Mouse (Mus musculus) liver, postnatal 0 days (tissue): ENCODE results near the gene H13. TPM values are rescaled to one million over a fixed set of nuclear protein-coding genes. Genes with fewer than 3 reads are reported as not detected.
A peak's percentile ranks its signal among the peaks of the same experiment; 100 is the strongest.

ENCODE experiments used
- ATAC-seq: fragments of 200-750 bp; cut with Nextera tagmentation; 2 replicates; pipeline ENCODE4 v1.8.0; 2017; ENCODE audit warnings: mild to moderate bottlenecking, moderate library complexity
- DNase-seq: peaks from one replicate; pipeline ENCODE4 v3.0.0-alpha.2; 2016
- H3K27ac ChIP-seq: fragments of 300-500 bp; sonication (generic); 2 replicates; pipeline ENCODE4 v1.5.1; 2014; ENCODE audit warnings: antibody characterized with exemption, moderate library complexity, mild to moderate bottlenecking, low read depth
- H3K27me3 ChIP-seq: fragments of 300-500 bp; sonication (generic); 2 replicates; pipeline ENCODE4 v1.6.1; 2014; ENCODE audit warnings: low read length, control low read depth, mixed read lengths; ENCODE audit not compliant: insufficient read depth
- H3K36me3 ChIP-seq: fragments of 300-500 bp; sonication (generic); replicated peaks from 2 replicates; pipeline ENCODE4 v1.6.1; 2014; ENCODE audit warnings: mild to moderate bottlenecking, control low read depth, low read length, moderate library complexity, mixed read lengths; ENCODE audit not compliant: insufficient read depth
- H3K4me1 ChIP-seq: fragments of 300-500 bp; sonication (generic); 2 replicates; pipeline ENCODE4 v1.6.1; 2014; ENCODE audit warnings: antibody characterized with exemption, mild to moderate bottlenecking, control low read depth; ENCODE audit not compliant: insufficient read depth
- H3K4me2 ChIP-seq: fragments of 300-500 bp; sonication (generic); 2 replicates; pipeline ENCODE4 v1.6.1; 2014; ENCODE audit warnings: low read depth, mild to moderate bottlenecking, low read length, moderate library complexity, mixed read lengths
- H3K4me3 ChIP-seq: fragments of 300-500 bp; sonication (generic); 2 replicates; pipeline ENCODE4 v1.5.1; 2014; ENCODE audit warnings: low read depth, low read length
- H3K9ac ChIP-seq: fragments of 300-500 bp; sonication (generic); replicated peaks from 2 replicates; pipeline ENCODE4 v1.6.1; 2014; ENCODE audit warnings: mild to moderate bottlenecking, moderate library complexity
- H3K9me3 ChIP-seq: fragments of 300-500 bp; sonication (generic); 2 replicates; pipeline ENCODE4 v1.6.1; 2016; ENCODE audit warnings: mild to moderate bottlenecking, control low read depth, low read length, mixed read lengths
- CTCF ChIP-seq: sonication (generic); IDR thresholded peaks from 2 replicates; pipeline ENCODE4 v1.5.1; 2016; ENCODE audit warnings: antibody characterized with exemption, low read depth
- EP300 ChIP-seq: IDR thresholded peaks from 2 replicates; pipeline ENCODE4 v1.6.1; 2016; ENCODE audit warnings: antibody characterized with exemption, low read depth, mild to moderate bottlenecking
- WGBS: fragments of 180-500 bp; shearing (Covaris S2); extraction: QIAGEN DNeasy Blood & Tissue Kit; methylation state at CpG from one replicate; pipeline ENCODE4 v1.1.7; 2014; ENCODE audit not compliant: insufficient replicate concordance; 5-methylcytosine and 5-hydroxymethylcytosine counted together
- polyA plus RNA-seq: library from polyadenylated mRNA; unstranded; fragments of >200 nt; fragmentation: Nextera tagmentation; extraction: Ambion mirVana; gene quantifications from 2 replicates; pipeline ENCODE4 v1.2.1, GENCODE M21; 2015

The H13 gene
- polyA plus RNA-seq, 1 experiment from 2014 or later, result 63.8 TPM

DNA sequence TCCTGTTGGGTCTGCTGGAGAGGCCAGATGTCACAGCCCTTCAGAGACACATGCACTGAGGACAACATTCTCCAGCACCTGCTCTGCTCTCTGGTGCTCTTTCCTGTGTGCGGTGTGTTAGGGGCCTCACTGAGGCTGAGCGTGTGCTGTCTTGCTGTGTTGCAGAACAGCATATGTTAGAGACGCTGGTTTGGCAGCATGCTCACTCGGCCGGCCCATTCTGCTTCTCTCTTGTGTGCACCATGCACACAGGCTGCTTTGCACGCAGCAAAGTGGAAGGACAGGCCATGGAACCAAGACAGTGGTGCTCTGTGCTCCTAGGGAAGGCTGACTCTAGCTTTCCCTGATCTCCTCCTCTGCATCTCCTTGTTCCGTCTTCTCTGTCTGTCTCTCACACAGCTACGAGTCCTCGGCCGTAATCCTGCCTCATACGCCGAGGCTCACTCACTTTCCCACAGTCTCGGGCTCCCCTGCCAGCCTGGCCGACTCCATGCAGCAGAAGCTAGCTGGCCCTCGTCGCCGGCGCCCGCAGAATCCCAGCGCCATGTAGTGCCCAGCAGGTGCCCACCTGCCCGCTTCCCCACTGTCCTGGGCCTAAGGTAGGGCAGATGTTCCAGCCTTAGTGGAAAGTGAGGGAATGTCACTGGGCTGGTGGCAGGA lies 34.5 kb downstream of the H13 start:
- 92% methylated on average over 21 of the region's 21 CpGs for WGBS
- peaks cover 5% of the 10 kb centered on the region for H3K4me1 ChIP-seq
- no peaks in the 10 kb centered on the region for H3K27me3 ChIP-seq
- H3K9me3 ChIP-seq, result no peaks in the 10 kb centered on the region
- DNase-seq (no peak), ATAC-seq (no peak)
- H3K27ac ChIP-seq, result no peak overlapping the region
- H3K4me3 ChIP-seq, result no peak overlapping the region
- no peak overlapping the region for H3K4me2 ChIP-seq
- H3K9ac ChIP-seq, result no peak overlapping the region
- H3K36me3 ChIP-seq, result peaks cover 82% of the 10 kb centered on the region
- TF ChIP-seq CTCF, result no peak
- TF ChIP-seq EP300, result no peak

DNA sequence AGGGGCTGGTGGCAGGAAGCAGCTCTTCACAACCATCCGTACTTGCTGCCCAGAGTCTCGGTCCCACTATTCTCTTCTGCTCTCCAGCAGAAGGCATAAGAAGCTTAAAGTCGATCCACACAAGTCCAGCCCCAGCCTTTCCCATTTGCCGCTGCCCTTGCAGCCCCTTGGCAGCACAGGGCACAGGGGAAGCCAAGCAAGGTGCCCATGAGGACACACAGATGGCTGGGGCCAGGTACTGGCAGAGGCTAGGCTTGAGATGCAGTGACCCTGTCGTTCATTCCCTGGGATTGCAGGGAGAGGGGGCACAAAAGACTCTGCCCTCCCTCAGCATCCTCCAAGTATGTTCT lies 35.0 kb downstream of the H13 start:
- Histone ChIP-seq H3K9me3 (no peaks in the 10 kb centered on the region), H3K4me3 (no peak overlapping the region), H3K27ac (no peak overlapping the region), H3K9ac (no peak overlapping the region), H3K36me3 (peaks cover 77% of the 10 kb centered on the region), H3K4me2 (no peak overlapping the region), H3K4me1 (peaks cover 6% of the 10 kb centered on the region), H3K27me3 (no peaks in the 10 kb centered on the region)
- 87% methylated on average over 5 of the region's 5 CpGs for WGBS
- DNase-seq (no peak), ATAC-seq (no peak)
- TF ChIP-seq CTCF, result no peak
- no peak for TF ChIP-seq EP300

GRCm38 (mm10) chr2:152704811-152705370 lies 35.6 kb downstream of the H13 start:
- no peak overlapping the region for H3K9ac ChIP-seq
- H3K36me3 ChIP-seq, result peaks cover 71% of the 10 kb centered on the region
- 89% methylated on average over 14 of the region's 14 CpGs for WGBS
- peaks cover 11% of the 10 kb centered on the region for H3K4me1 ChIP-seq
- no peak overlapping the region for H3K27ac ChIP-seq
- no peaks in the 10 kb centered on the region for H3K27me3 ChIP-seq
- no peak for TF ChIP-seq CTCF
- no peak for TF ChIP-seq EP300
- DNase-seq (no peak), ATAC-seq (no peak)
- H3K4me2 ChIP-seq, result no peak overlapping the region
- H3K4me3 ChIP-seq, result no peak overlapping the region
- no peaks in the 10 kb centered on the region for H3K9me3 ChIP-seq

GRCm38 (mm10) chr2:152705993-152706571 lies 36.8 kb downstream of the H13 start:
- no peak overlapping the region; the same call in 1 of the 2 replicates for H3K9ac ChIP-seq
- DNase-seq, result no peak
- peaks cover 59% of the 10 kb centered on the region for H3K36me3 ChIP-seq
- no peak for ATAC-seq
- peaks cover 11% of the 10 kb centered on the region for H3K4me1 ChIP-seq
- no peak overlapping the region for H3K27ac ChIP-seq
- no peak overlapping the region for H3K4me3 ChIP-seq
- TF ChIP-seq CTCF (no peak), EP300 (no peak)
- H3K9me3 ChIP-seq, result no peaks in the 10 kb centered on the region
- no peaks in the 10 kb centered on the region for H3K27me3 ChIP-seq
- WGBS, result 86% methylated on average over 22 of the region's 22 CpGs
- no peak overlapping the region for H3K4me2 ChIP-seq

- TF ChIP-seq EP300 (no peak), CTCF (no peak)
- Histone ChIP-seq H3K9me3 (no peaks in the 10 kb centered on the region), H3K27me3 (no peaks in the 10 kb centered on the region), H3K9ac (peak overlapping the region; percentile 46; the same call in 1 of the 2 replicates), H3K4me2 (peak overlapping the region; percentile 69), H3K4me1 (peaks cover 11% of the 10 kb centered on the region), H3K27ac (peak overlapping the region; percentile 83), H3K36me3 (peaks cover 48% of the 10 kb centered on the region), H3K4me3 (peak overlapping the region; percentile 37)
- WGBS, result 42% methylated on average over 7 of the region's 7 CpGs
- ATAC-seq (peak; percentile 21), DNase-seq (no peak)
These were observed 37.9 kb downstream of the H13 start for GRCm38 (mm10) chr2:152707186-152707585.

DNA sequence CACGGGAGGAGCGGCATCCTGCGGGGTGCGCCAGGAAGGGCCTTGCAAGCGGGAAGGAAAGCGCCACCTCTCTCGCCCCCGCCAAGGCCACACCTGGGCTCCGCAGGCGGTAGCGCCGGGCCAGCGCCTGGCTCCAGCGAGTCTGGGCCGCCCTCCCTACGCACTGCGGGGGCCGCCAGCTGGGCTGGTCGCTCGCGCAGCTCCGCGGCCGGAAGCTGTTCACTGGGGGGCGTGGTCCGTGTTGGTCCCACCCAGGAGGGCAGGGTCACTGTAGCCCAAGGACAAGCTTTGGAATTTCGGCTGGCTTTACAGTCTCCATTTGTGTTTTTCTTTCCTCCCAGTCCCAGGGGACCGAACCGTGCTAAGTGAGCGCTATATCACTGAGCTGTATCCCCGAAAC lies 38.4 kb downstream of the H13 start:
- Histone ChIP-seq H3K9me3 (no peaks in the 10 kb centered on the region), H3K9ac (peak overlapping the region; percentile 46; the same call in 1 of the 2 replicates), H3K27ac (peak overlapping the region; percentile 83), H3K4me2 (peak overlapping the region; percentile 69), H3K4me1 (peaks cover 11% of the 10 kb centered on the region), H3K36me3 (peaks cover 44% of the 10 kb centered on the region), H3K27me3 (no peaks in the 10 kb centered on the region), H3K4me3 (peak overlapping the region; percentile 37)
- 38% methylated on average over 31 of the region's 31 CpGs for whole genome bisulfite sequencing
- DNase-seq (peak; percentile 81), ATAC-seq (peak; percentile 95)
- TF ChIP-seq CTCF (no peak), EP300 (no peak)
